Mouse (Mus musculus) stomach, embryonic 15.5 days (tissue): Measurements from ENCODE around the gene Kif5c. TPM values are rescaled to one million over a fixed set of nuclear protein-coding genes. Genes with fewer than 3 reads are reported as not detected.
A peak's percentile ranks its signal among the peaks of the same experiment; 100 is the strongest.

Experiments
- ATAC-seq: fragments of 200-750 bp; cut with Nextera tagmentation; 2 replicates; pipeline ENCODE4 v1.8.0; 2017; ENCODE audit warnings: low read depth, moderate number of reproducible peaks, moderate TSS enrichment; ENCODE audit not compliant: insufficient read depth, low FRiP score
- H3K27ac ChIP-seq: fragments of 300-500 bp; sonication (generic); 2 replicates; pipeline ENCODE4 v1.5.1; 2015; ENCODE audit warnings: mild to moderate bottlenecking, inconsistent platforms
- H3K27me3 ChIP-seq: fragments of 300-500 bp; sonication (generic); replicated peaks from 2 replicates; pipeline ENCODE4 v1.6.1; 2015; ENCODE audit warnings: inconsistent platforms
- H3K36me3 ChIP-seq: fragments of 300-500 bp; sonication (generic); 2 replicates; pipeline ENCODE4 v1.6.1; 2015; ENCODE audit warnings: inconsistent platforms
- H3K4me1 ChIP-seq: fragments of 300-500 bp; sonication (generic); 2 replicates; pipeline ENCODE4 v1.6.1; 2015; ENCODE audit warnings: inconsistent platforms
- H3K4me2 ChIP-seq: fragments of 300-500 bp; sonication (generic); 2 replicates; pipeline ENCODE4 v1.6.1; 2015; ENCODE audit warnings: mild to moderate bottlenecking, inconsistent platforms
- H3K4me3 ChIP-seq: fragments of 300-500 bp; sonication (generic); replicated peaks from 2 replicates; pipeline ENCODE4 v1.5.1; 2015; ENCODE audit warnings: inconsistent platforms
- H3K9ac ChIP-seq: fragments of 300-500 bp; sonication (generic); 2 replicates; pipeline ENCODE4 v1.6.1; 2015; ENCODE audit warnings: inconsistent platforms
- H3K9me3 ChIP-seq: fragments of 300-500 bp; sonication (generic); 2 replicates; pipeline ENCODE4 v1.6.1; 2016; ENCODE audit warnings: inconsistent platforms
- WGBS: fragments of 180-500 bp; shearing (Covaris S2); methylation state at CpG from one replicate; pipeline ENCODE4 v1.1.7; 2015; 5-methylcytosine and 5-hydroxymethylcytosine counted together
- polyA plus RNA-seq: library from polyadenylated mRNA; unstranded; fragments of >200 nt; fragmentation: Nextera tagmentation; extraction: Ambion mirVana; gene quantifications from 2 replicates; pipeline ENCODE4 v1.2.1, GENCODE M21; 2015

Gene Kif5c
- polyA plus RNA-seq, 1 experiment from 2014 or later: 7.1 TPM

DNA sequence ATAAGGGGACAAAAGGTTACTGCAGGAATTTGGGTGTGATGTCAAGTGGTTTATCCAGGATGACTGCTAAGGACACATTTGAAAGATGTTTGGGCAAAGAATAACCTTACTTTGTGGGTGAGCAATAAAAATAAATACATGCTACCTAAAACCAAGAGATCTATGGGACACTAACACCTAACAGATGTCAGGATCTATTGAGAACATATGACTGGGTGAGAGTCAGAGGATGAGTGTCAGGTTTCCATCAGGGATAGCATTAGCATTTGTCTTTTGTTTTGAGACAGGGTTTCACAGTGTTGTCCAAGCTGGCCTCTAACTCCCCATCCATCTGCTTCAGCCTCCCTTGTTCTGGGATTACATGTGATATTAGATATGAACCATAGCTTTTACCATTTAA, 26.2 kb upstream of the Kif5c start:
- Histone ChIP-seq H3K4me1 (no peaks in the 10 kb centered on the region), H3K27ac (no peak overlapping the region), H3K27me3 (no peaks in the 10 kb centered on the region), H3K4me3 (no peak overlapping the region), H3K4me2 (no peak overlapping the region), H3K9me3 (no peaks in the 10 kb centered on the region), H3K9ac (no peak overlapping the region), H3K36me3 (no peaks in the 10 kb centered on the region)
- ATAC-seq: no peak

DNA sequence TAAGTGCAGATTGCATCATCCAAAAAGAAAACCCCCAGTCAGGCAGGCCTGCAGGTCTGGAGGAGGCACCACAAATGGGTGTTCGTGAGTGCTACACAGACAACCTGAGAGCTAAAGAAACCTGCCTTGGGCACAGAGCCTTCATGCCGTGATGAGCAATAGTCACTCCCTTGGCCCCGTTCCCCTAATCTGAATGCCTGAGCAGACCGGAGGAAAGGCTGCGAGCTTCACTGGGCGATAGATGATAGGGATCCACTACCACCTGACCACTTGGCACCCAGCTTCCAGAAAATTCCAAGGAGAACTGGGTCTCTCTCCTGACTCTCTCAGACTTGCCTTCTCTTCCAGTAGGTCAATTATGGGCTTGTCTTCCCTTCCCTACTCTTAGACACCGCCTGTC, 24.2 kb upstream of the Kif5c start:
- Histone ChIP-seq H3K4me1 (no peaks in the 10 kb centered on the region), H3K27me3 (no peaks in the 10 kb centered on the region), H3K4me2 (no peak overlapping the region), H3K36me3 (no peaks in the 10 kb centered on the region), H3K4me3 (no peak overlapping the region), H3K9me3 (no peaks in the 10 kb centered on the region), H3K9ac (no peak overlapping the region), H3K27ac (no peak overlapping the region)
- ATAC-seq: no peak
- 86% methylated on average over 7 of the region's 7 CpGs for WGBS

DNA sequence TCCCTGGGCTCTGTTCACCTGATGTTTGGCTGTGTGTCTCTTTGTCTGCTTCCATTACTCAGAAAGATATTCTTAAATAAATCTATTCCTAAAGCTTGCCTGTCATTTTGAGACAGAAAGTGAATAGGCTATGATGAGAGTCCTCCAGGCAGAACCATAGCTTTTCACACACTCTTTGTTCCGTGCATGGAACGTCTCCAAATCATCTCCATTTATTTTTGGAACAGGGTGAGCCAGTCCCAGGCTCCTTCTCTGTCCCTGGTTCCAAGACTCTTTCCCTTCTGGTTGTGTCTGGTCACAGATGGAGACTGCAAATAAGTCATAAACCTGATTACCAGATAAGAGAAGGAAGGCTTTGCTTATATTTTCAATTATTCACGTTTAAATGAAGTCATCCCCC, 22.8 kb upstream of the Kif5c start:
- Histone ChIP-seq H3K4me2 (no peak overlapping the region), H3K4me1 (no peaks in the 10 kb centered on the region), H3K4me3 (no peak overlapping the region), H3K36me3 (no peaks in the 10 kb centered on the region), H3K27me3 (no peaks in the 10 kb centered on the region), H3K27ac (no peak overlapping the region), H3K9ac (no peak overlapping the region), H3K9me3 (no peaks in the 10 kb centered on the region)
- 59% methylated on average over 3 of the region's 3 CpGs for WGBS
- no peak for ATAC-seq

DNA sequence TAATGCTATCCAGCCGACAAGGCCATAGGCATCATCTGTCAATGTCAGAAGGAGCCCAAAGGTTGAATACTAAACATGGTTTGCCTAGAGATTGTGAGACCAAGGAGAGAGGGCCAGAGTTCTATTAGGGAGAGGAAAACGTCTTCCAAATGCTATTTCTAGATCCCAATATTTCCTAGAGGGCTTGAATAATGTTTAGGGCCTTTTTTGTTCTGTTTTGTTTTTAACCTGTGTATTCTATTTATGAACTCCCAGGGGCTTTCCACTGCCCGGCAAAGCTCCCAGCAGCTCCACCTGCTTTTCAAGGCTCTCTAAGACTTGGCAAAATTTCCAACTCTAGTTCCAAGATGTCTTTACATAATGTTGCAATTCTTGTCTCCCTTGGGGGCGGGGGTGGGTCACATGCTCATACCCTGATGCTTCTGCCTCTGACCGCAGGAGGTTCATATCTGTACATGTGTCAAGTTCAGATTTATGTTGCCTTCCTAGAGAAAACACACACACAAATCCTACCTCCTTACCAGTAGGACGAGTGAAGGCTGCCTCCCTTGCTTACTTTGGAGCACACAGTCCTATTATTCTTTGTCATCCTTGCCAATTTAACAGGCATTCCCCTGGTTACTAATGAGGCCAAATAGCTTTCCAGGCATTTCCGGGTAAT, 18.9 kb upstream of the Kif5c start:
- 51% methylated on average over 7 of the region's 7 CpGs for WGBS
- H3K9me3 ChIP-seq: no peaks in the 10 kb centered on the region
- H3K9ac ChIP-seq: no peak overlapping the region
- no peaks in the 10 kb centered on the region for H3K36me3 ChIP-seq
- no peak overlapping the region for H3K4me3 ChIP-seq
- no peaks in the 10 kb centered on the region for H3K27me3 ChIP-seq
- no peak for ATAC-seq
- H3K4me2 ChIP-seq: no peak overlapping the region
- H3K27ac ChIP-seq: no peak overlapping the region
- no peaks in the 10 kb centered on the region for H3K4me1 ChIP-seq

DNA sequence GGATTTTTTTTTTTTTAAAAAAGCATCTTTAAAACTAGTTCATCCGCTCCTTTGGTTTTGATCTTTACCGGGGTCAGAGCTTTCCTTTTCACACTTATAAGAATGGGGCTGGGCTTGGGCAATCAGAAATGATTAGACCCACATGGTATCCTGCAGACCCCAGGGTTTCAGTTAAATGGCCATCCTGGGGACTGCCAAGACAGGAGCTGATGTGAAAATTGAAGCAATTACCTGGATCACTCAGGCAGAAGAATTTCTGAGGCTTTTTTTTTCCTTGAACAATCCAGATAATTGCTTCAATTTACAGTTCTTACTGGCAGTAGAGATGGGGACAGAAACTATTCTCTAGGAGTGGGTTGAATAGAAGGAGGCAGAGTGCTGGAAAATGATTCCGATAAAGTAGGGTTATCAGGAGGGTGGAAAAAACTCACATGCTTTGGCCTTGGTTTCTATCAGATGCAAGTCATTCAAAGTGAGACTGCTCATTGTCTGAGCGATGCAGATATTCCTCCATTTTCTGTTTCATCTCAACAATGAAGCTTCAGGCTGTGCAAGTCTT, 16.2 kb upstream of the Kif5c start:
- Histone ChIP-seq H3K27ac (no peak overlapping the region), H3K4me2 (no peak overlapping the region), H3K9me3 (no peaks in the 10 kb centered on the region), H3K9ac (no peak overlapping the region), H3K4me3 (no peak overlapping the region), H3K27me3 (no peaks in the 10 kb centered on the region), H3K36me3 (no peaks in the 10 kb centered on the region), H3K4me1 (no peaks in the 10 kb centered on the region)
- ATAC-seq: no peak
- WGBS: 84% methylated on average over 4 of the region's 4 CpGs

DNA sequence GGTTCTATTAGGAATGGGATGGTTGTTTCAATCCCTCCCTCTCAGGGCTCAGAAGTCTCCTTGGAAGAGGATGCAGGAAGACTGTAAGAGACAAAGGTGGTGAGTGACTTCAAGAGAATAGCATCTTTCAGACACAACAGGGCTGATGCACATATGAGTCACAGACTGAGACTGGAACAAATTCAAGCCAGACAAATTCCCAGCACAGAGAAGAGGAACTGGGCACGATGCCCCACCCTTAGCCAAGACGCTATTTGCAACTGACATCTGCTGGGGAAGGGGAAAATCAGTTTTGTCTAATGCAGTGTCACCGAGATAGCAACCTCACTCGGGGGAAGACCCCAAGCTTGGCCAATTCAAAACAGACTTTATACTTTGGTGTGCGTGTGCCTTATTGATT, 9.5 kb upstream of the Kif5c start:
- Histone ChIP-seq H3K36me3 (no peaks in the 10 kb centered on the region), H3K4me3 (no peak overlapping the region), H3K4me2 (no peak overlapping the region), H3K9me3 (no peaks in the 10 kb centered on the region), H3K27me3 (no peaks in the 10 kb centered on the region), H3K4me1 (no peaks in the 10 kb centered on the region), H3K27ac (no peak overlapping the region), H3K9ac (no peak overlapping the region)
- 63% methylated on average over 5 of the region's 5 CpGs for WGBS
- no peak for ATAC-seq

DNA sequence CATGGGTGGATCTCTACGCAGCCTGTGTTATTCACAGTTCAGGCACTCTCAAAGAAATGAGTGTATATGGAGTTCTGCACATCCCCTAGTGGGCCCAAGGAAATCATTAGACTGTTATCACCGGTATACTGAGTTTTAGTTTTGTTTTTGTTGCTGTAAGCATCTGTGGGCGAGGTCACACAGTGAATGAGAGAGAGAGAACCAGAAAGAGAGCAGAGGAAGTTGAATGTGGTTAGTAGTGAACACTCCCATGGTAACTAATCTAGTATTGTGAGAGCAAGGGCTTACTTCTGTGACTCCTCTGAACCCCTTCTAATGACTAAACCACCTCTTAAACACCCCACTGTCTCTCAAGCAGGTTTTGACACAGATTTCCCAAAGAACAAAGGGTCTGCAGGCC, 2.3 kb upstream of the Kif5c start:
- Histone ChIP-seq H3K4me3 (no peak overlapping the region), H3K36me3 (no peaks in the 10 kb centered on the region), H3K9ac (no peak overlapping the region), H3K27ac (no peak overlapping the region), H3K4me2 (no peak overlapping the region), H3K4me1 (peaks cover 8% of the 10 kb centered on the region), H3K27me3 (peaks cover 17% of the 10 kb centered on the region), H3K9me3 (no peaks in the 10 kb centered on the region)
- ATAC-seq: no peak
- 79% methylated on average over 3 of the region's 3 CpGs for WGBS

DNA sequence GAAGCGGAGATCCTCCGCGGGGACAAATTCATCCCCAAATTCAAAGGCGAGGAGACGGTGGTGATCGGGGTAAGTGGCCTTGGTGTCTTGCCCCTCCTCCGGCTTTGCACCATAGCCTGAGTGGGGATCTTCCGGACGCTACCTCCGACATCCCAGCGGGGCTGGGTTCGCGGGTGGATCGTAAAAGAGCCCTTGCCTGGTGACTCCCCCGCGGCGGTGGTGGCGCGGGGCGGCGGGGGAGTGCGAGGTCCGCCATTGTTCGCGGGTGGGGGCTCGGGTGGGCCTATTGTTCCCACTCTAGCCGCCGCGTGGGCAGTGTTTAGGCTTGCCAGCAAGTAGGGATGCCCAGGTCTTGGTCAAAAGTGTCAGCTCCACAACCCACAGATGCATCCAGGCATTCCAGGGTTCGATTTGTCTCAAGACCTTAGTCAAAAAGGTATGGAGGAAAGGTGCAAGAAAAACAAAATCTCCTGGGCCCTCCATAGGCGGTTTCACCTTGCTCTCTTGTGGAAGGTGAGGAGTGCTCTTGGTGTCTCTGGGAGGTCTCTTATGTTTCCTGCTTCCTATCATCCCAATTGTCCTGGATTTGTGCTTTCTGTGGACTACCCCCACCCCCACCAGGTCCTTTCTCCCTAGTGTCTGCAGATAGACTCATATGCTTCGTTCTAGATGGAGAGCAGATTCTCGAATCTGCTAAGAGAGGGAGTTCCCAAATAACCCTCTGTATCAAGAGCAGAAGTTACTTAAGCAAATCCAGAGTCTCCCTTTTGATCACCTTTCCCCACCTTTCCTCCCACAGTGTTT, 823 bp downstream of the Kif5c start:
- H3K27ac ChIP-seq: no peak overlapping the region
- peaks cover 8% of the 10 kb centered on the region for H3K4me1 ChIP-seq
- 1% methylated on average over 33 of the region's 33 CpGs for WGBS

DNA sequence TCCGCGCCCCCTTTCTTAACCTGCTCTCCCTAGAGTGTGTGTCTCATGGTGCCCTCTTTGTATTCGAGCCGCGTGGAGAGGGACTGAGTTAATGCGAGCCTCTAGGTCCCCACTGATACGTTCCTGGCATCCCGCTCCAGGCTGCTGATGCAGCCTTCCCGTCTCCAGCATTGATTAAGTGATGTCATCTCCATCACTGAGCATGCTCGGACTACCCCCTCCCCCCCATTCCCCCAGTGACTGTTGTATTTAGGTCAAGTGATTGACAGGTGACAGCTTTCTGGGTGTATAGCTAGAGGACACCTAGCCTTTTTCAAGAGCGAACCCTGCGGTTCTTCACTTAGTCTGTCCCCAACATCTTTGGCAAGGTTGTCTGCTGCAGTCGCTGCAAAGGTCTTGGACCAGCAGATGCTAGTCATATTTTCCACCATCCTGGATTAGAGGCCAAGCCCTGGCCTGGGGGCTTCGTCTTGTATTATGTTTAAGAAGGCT, 1.6 kb downstream of the Kif5c start:
- no peak overlapping the region for H3K27ac ChIP-seq
- no peaks in the 10 kb centered on the region for H3K9me3 ChIP-seq
- H3K4me2 ChIP-seq: peak overlapping the region; percentile 92; the same call in 1 of the 2 replicates
- peaks cover 8% of the 10 kb centered on the region for H3K4me1 ChIP-seq
- H3K4me3 ChIP-seq: peak overlapping the region; percentile 65; the same call in 1 of the 2 replicates
- no peak overlapping the region for H3K9ac ChIP-seq
- no peak for ATAC-seq
- WGBS: 22% methylated on average over 14 of the region's 14 CpGs
- H3K27me3 ChIP-seq: peaks cover 17% of the 10 kb centered on the region
- no peaks in the 10 kb centered on the region for H3K36me3 ChIP-seq

More for the DNA sequence above, 823 bp downstream of the Kif5c start:
- H3K4me3 ChIP-seq: peak overlapping the region; percentile 65
- peaks cover 17% of the 10 kb centered on the region for H3K27me3 ChIP-seq
- ATAC-seq: no peak
- H3K4me2 ChIP-seq: peak overlapping the region; percentile 92
- H3K9me3 ChIP-seq: no peaks in the 10 kb centered on the region
- H3K9ac ChIP-seq: no peak overlapping the region
- no peaks in the 10 kb centered on the region for H3K36me3 ChIP-seq

DNA sequence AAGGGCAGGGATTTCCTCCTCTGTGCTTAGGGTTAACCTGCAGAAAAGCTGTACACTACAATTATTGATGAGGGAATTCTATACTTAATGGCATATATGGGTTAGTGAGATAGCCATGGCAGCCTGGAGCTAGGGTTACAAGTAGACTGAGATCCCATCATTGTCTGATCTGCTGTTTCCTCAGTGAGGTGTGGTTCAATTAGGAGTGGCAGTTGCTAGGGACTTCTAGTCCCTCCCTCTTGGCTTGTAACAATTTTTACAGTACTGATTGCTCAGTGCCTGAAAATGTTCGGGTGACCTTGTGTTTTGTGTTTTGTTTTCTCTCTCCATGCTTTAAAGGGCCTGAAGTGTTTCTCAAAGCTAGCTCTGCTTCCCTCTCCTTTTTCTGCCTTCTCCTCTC, 2.1 kb downstream of the Kif5c start:
- no peaks in the 10 kb centered on the region for H3K9me3 ChIP-seq
- H3K27me3 ChIP-seq: peaks cover 17% of the 10 kb centered on the region
- 62% methylated on average over 1 of the region's 1 CpGs for WGBS
- H3K27ac ChIP-seq: no peak overlapping the region
- no peak for ATAC-seq
- H3K4me1 ChIP-seq: peaks cover 11% of the 10 kb centered on the region
- no peak overlapping the region for H3K4me2 ChIP-seq
- no peak overlapping the region for H3K9ac ChIP-seq
- no peaks in the 10 kb centered on the region for H3K36me3 ChIP-seq
- no peak overlapping the region for H3K4me3 ChIP-seq

DNA sequence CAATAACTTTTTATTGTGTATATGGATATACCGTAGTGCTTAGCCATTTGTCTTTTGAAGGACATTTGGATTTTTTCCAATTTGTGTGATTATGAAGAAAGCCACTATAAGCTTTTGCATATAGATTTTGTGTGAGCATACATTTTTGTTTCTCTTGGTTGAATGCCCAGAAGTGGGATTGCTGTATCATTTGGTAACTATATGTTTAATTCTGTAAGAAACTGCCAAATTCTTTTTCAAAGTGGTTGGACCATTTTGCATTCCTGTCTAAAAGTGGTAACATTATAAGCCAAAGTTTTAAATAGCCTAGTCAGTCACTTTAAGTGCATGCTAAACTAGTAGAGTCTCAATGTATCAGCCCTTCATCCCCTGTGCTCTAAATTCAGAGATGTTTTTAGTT, 6.5 kb downstream of the Kif5c start:
- no peaks in the 10 kb centered on the region for H3K9me3 ChIP-seq
- no peak overlapping the region for H3K4me2 ChIP-seq
- no peak overlapping the region for H3K9ac ChIP-seq
- WGBS: 54% methylated on average over 1 of the region's 1 CpGs
- H3K27ac ChIP-seq: no peak overlapping the region
- no peak overlapping the region for H3K4me3 ChIP-seq
- no peak for ATAC-seq
- H3K4me1 ChIP-seq: peaks cover 3% of the 10 kb centered on the region; the same call in 1 of the 2 replicates
- H3K36me3 ChIP-seq: no peaks in the 10 kb centered on the region
- H3K27me3 ChIP-seq: peaks cover 3% of the 10 kb centered on the region; the same call in 1 of the 2 replicates

DNA sequence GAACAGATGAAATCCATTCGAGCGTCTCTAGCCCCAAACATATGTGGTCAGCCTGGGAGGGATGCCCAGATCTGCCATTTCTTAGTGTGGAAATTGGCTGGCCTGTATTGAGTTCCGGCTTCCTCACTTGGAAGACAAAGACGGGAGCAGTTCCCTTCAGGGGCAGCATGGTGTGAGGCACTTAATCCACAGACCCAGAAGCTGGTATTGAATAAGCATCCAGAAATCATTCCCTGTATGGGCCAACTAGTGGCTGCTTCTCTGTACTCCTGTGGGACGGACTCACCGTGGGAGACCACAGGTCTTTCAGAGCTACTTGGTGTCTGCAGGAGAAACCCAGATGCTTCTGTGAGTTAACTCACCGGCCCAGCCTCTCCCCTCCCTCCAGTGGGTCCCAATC, 8.5 kb downstream of the Kif5c start:
- Histone ChIP-seq H3K9ac (no peak overlapping the region), H3K4me2 (no peak overlapping the region), H3K36me3 (no peaks in the 10 kb centered on the region), H3K4me3 (no peak overlapping the region), H3K4me1 (peaks cover 3% of the 10 kb centered on the region; the same call in 1 of the 2 replicates), H3K9me3 (no peaks in the 10 kb centered on the region), H3K27me3 (no peaks in the 10 kb centered on the region), H3K27ac (no peak overlapping the region)
- 65% methylated on average over 7 of the region's 7 CpGs for WGBS
- ATAC-seq: no peak
